Mouse (Mus musculus) hindbrain, embryonic 12.5 days (tissue): Measurements from ENCODE around the gene Spata33. TPM values are rescaled to one million over a fixed set of nuclear protein-coding genes. Genes with fewer than 3 reads are reported as not detected.

ENCODE experiments used
- ATAC-seq: fragments of 200-750 bp; cut with Nextera tagmentation; 2 replicates; pipeline ENCODE4 v1.8.0; 2017; ENCODE audit warnings: moderate TSS enrichment; ENCODE audit not compliant: low FRiP score
- H3K27ac ChIP-seq: fragments of 300-500 bp; sonication (generic); 2 replicates; pipeline ENCODE4 v1.5.1; 2016; ENCODE audit warnings: mild to moderate bottlenecking
- H3K27me3 ChIP-seq: fragments of 300-500 bp; sonication (generic); 2 replicates; pipeline ENCODE4 v1.6.1; 2016; ENCODE audit warnings: mild to moderate bottlenecking
- H3K36me3 ChIP-seq: fragments of 300-500 bp; sonication (generic); 2 replicates; pipeline ENCODE4 v1.6.1; 2016; ENCODE audit warnings: mild to moderate bottlenecking
- H3K4me1 ChIP-seq: fragments of 300-500 bp; sonication (generic); 2 replicates; pipeline ENCODE4 v1.6.1; 2016
- H3K4me2 ChIP-seq: fragments of 300-500 bp; sonication (generic); replicated peaks from 2 replicates; pipeline ENCODE4 v1.6.1; 2016; ENCODE audit warnings: mild to moderate bottlenecking
- H3K4me3 ChIP-seq: fragments of 300-500 bp; sonication (generic); 2 replicates; pipeline ENCODE4 v1.5.1; 2016; ENCODE audit warnings: mild to moderate bottlenecking
- H3K9ac ChIP-seq: fragments of 300-500 bp; sonication (generic); 2 replicates; pipeline ENCODE4 v1.6.1; 2016; ENCODE audit warnings: mild to moderate bottlenecking, moderate library complexity
- H3K9me3 ChIP-seq: fragments of 300-500 bp; sonication (generic); replicated peaks from 2 replicates; pipeline ENCODE4 v1.6.1; 2016; ENCODE audit warnings: mild to moderate bottlenecking
- WGBS: fragments of 180-500 bp; shearing (Covaris S2); methylation state at CpG from one replicate; pipeline ENCODE4 v1.1.7; 2016; 5-methylcytosine and 5-hydroxymethylcytosine counted together
- polyA plus RNA-seq: library from polyadenylated mRNA; unstranded; fragments of >200 nt; fragmentation: Nextera tagmentation; extraction: Ambion mirVana; gene quantifications from 2 replicates; pipeline ENCODE4 v1.2.1, GENCODE M21; 2016

Spata33 gene
- polyA plus RNA-seq, 1 experiment from 2014 or later = 8.8 TPM

DNA sequence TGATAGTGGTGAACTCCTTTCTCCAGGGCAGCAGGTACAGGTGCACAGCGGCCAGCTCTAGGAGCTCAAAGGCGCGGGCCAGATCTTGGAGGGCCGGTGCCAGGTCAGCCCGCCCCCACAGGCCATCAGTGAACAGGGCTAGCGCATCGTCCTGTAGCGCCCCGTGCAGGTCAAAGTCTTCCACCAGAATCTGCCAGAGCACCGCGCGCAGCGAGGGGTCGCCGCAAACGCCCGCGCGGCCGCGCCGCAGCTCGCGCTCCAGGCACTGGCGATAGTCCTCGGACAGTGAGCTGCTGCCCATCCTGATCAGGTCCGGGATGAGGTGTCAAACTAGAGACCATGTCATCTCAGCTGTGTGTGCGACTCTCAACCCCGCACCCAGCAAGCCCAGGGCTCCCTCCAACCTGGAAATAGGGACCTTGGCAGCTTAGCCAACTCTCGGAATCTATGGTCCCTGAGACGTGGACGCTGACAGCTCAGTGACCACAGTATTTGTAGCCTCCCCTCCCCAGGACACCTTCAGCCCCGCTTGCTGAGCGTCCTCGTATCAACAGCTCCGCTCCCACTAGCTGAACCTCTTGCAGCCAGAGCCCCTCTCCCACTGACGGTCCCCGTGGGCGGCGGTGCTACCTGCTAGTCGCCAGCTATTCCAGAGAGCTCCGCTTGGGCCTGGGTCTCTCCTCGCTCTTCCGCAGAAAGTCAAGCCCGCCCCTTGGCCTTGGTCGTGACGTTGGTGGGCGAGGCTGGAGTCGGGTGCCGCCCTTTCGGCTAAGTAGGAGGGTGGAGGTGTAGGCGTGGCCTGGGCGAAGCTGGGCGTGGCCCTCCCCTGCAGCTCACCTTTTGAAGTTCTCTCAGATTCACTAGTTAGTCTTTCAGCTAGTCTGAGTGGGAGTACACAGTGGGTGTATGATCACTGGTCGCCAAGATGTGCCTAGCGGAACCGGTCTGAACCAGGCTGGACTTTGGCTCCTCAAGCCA, 23.2 kb downstream of the Spata33 start, which contains the start of gene Spata2l:
Gene Spata2l (minus strand): TSS at position 714 of the 978 bp plus-strand sequence.
- 2% methylated on average over 56 of the region's 57 CpGs for WGBS
- ATAC-seq = peak; percentile 74
- H3K4me3 ChIP-seq = peak within 1 kb of the TSS; percentile 41

DNA sequence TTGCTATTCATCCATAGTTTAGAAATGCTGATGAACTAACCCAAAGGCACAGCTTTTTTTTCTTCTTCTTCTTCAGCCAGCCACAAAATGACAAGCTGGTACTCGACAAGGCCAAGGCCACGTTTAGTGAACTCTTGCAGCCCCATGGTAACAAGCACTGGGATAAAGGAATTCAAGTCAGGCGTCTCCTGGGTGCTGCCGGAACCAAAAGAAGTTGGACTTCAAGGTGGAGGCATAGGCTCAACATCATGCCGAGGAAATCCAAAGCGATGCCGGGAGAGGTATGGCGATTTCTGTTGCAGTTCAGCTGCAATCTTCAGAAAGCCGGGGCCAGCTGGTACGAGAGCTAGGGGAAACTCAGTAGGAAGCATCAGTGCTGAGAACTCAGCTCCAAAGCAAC, 26.8 kb downstream of the Spata33 start:
- ATAC-seq = no peak
- H3K36me3 ChIP-seq = peaks cover 33% of the 10 kb centered on the region

More for the DNA sequence above, 23.2 kb downstream of the Spata33 start, which contains the start of gene Spata2l:
- Histone ChIP-seq H3K36me3 (0 out of 2 replicates have a peak, but pooled peaks cover 3% of the 10 kb centered on the region), H3K9me3 (no peaks in the 10 kb centered on the region), H3K27me3 (peaks cover 44% of the 10 kb centered on the region), H3K4me1 (peaks cover 23% of the 10 kb centered on the region), H3K9ac (peak within 1 kb of the TSS; percentile 52), H3K4me2 (peak within 1 kb of the TSS; percentile 75), H3K27ac (no peak within 1 kb of the TSS)

DNA sequence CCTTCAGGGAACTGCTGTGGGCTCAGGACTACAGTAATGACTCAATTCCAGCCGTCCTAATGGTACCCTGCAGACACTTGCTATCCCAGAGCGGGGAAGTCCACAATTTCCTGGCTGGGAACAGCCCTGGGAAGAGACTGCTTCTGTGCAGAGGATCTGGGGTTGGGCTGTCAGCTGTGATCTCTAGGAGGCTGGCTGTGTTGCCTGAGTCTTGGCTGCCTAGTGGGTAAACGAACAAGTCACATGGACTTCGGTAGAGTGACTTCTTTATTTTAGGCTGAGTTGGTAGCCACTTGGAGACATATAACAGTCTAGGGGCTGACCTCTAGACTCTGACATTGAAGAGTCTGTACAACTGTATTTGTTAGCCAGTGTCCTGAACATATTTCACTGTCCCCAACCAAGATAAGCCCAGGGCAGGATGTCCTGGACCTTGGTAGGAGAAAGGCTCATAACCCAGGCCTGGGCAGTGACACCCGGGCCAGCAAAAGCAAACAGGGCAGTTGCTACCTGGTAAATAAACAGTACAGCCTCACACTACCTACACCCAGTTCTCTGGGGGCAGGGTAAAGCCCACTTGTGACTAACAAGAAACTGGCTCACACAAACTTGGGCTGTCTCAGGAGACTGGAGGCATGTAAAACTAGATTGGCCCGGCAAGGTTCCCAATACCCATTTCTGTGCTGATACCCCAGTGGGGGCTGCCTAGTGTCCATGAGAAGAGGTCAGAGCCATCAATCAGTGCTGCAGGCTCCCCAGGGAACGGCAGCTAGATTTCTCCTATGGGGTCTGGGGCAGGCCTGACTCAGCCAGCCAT, 29.7 kb downstream of the Spata33 start:
- no peak overlapping the region for H3K27ac ChIP-seq
- H3K36me3 ChIP-seq = peaks cover 62% of the 10 kb centered on the region
- peaks cover 3% of the 10 kb centered on the region for H3K27me3 ChIP-seq
- H3K4me2 ChIP-seq = no peak overlapping the region
- no peaks in the 10 kb centered on the region for H3K4me1 ChIP-seq
- ATAC-seq = no peak
- no peak overlapping the region for H3K4me3 ChIP-seq
- no peaks in the 10 kb centered on the region for H3K9me3 ChIP-seq
- WGBS = 85% methylated on average over 7 of the region's 7 CpGs
- no peak overlapping the region for H3K9ac ChIP-seq

More for the DNA sequence above, 26.8 kb downstream of the Spata33 start:
- H3K4me3 ChIP-seq = no peak overlapping the region
- H3K9ac ChIP-seq = no peak overlapping the region
- H3K27me3 ChIP-seq = peaks cover 31% of the 10 kb centered on the region
- WGBS = 81% methylated on average over 10 of the region's 10 CpGs
- H3K27ac ChIP-seq = no peak overlapping the region
- H3K4me1 ChIP-seq = peaks cover 16% of the 10 kb centered on the region
- H3K4me2 ChIP-seq = no peak overlapping the region
- H3K9me3 ChIP-seq = no peaks in the 10 kb centered on the region

DNA sequence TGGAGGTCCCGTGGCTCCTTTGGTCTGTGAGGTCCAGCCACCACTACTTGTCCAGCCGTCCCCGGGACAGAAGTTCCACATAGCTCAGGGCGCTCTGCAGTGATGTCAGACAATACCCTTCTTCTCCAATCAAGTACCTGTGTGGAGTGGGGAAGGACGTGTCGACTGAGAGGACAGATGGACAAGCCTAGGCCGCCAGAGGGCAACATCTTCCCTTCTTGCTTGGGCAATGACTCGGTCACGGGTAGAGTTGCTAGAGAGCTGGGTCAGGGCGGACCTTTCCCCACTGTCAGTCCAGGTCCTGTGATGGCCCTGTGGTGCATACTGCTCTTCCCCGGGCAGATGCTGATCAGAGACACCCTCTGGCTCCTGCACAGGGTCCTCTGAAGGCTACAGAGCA, 30.4 kb downstream of the Spata33 start:
- H3K4me3 ChIP-seq = no peak overlapping the region
- no peak overlapping the region for H3K4me2 ChIP-seq
- H3K36me3 ChIP-seq = peaks cover 70% of the 10 kb centered on the region
- H3K27ac ChIP-seq = no peak overlapping the region
- no peaks in the 10 kb centered on the region for H3K9me3 ChIP-seq
- 71% methylated on average over 11 of the region's 11 CpGs for WGBS
- no peaks in the 10 kb centered on the region for H3K27me3 ChIP-seq
- H3K4me1 ChIP-seq = no peaks in the 10 kb centered on the region
- no peak overlapping the region for H3K9ac ChIP-seq
- no peak for ATAC-seq

DNA sequence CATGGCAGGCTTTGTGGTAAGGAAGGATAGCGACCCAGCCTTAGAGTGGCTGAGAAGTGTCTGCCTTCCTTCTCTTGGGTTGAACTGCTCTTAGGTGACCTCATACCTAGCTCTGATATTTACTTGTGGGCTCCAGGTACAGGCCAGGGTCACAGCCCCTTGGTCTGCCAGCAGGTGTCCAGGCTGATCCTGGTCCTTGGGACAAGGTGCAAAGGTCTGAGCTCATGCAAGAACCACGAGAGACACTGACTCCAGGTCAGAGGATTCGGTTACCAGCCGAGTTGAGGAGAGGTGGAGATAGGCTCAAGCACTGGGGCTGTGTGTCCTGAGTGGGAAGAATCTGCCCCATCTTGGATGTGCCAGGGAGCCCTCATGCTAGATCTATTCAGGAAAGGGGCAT, 31.8 kb downstream of the Spata33 start:
- no peaks in the 10 kb centered on the region for H3K27me3 ChIP-seq
- H3K27ac ChIP-seq = no peak overlapping the region
- H3K9me3 ChIP-seq = no peaks in the 10 kb centered on the region
- WGBS = 91% methylated on average over 4 of the region's 4 CpGs
- H3K36me3 ChIP-seq = peaks cover 83% of the 10 kb centered on the region
- no peaks in the 10 kb centered on the region for H3K4me1 ChIP-seq
- H3K9ac ChIP-seq = no peak overlapping the region
- no peak for ATAC-seq
- no peak overlapping the region for H3K4me2 ChIP-seq
- H3K4me3 ChIP-seq = no peak overlapping the region

DNA sequence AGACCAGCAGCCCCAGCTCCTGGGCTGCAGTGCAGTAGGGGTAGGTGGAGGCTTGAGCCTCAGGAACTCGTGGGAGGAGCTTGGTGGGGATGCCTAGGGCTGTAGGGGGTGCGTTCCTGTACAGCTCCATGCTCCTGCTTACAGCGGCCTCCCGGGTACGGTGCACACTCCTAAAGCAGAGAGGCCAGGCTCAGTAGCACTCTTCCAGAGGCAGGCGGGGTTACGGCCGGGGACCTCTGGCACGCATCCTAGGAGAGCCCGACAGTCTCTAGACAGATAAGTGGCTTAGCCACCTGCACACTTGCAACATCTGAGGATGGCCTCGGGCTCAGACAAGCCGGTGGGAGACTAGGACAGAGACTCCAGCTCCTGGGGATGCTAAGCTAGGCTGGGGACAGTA, 32.9 kb downstream of the Spata33 start:
- no peak for ATAC-seq
- H3K27ac ChIP-seq = no peak overlapping the region
- no peaks in the 10 kb centered on the region for H3K9me3 ChIP-seq
- no peak overlapping the region for H3K4me3 ChIP-seq
- no peaks in the 10 kb centered on the region for H3K27me3 ChIP-seq
- peaks cover 94% of the 10 kb centered on the region for H3K36me3 ChIP-seq
- no peaks in the 10 kb centered on the region for H3K4me1 ChIP-seq
- H3K9ac ChIP-seq = no peak overlapping the region
- 92% methylated on average over 12 of the region's 12 CpGs for WGBS
- no peak overlapping the region for H3K4me2 ChIP-seq

DNA sequence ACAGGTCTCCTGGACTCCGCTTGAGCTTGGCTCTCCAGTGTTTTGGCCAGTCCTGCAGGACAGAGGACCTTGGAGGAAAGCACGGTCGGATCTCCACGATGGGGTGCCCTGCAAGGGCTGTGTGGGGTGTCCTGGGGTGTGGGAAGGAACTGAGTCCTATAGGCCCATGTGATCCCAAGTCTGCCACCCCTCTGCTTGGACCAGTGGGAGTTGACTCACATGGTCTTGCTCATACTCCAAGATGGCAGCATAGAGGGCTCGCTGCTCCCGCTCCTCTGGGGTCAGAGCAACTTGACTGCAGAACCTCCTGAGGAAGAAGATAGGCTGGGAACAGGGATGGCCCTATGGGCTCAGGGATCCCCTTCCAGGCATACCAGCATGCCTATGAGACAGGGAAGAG, 35.1 kb downstream of the Spata33 start:
- Histone ChIP-seq H3K4me3 (no peak overlapping the region), H3K4me1 (peaks cover 5% of the 10 kb centered on the region), H3K36me3 (peaks cover 93% of the 10 kb centered on the region), H3K4me2 (no peak overlapping the region), H3K9ac (no peak overlapping the region), H3K9me3 (no peaks in the 10 kb centered on the region), H3K27me3 (no peaks in the 10 kb centered on the region), H3K27ac (no peak overlapping the region)
- WGBS = 95% methylated on average over 6 of the region's 6 CpGs
- no peak for ATAC-seq

DNA sequence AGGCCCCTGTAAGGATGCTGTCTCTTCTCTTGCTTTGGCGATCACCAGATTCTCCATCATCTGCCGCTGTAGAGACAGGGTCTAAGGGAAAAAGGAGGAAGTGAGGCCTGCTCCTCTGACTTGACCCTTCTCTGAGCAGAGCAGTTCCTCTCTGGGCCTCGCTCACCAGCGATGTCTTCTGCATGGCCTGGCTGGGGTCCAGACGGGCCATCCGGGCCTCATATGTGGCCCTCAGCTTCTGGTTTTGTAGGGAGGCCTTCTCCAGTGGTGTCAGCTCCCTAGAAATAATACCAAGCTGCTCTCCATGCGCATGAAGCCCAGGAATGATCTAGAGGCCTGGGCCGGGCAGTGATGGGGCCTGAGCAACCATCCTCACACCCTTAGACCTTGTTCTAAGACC, 36.0 kb downstream of the Spata33 start:
- H3K27me3 ChIP-seq = no peaks in the 10 kb centered on the region
- peaks cover 85% of the 10 kb centered on the region for H3K36me3 ChIP-seq
- WGBS = 93% methylated on average over 8 of the region's 8 CpGs
- H3K4me3 ChIP-seq = no peak overlapping the region
- ATAC-seq = no peak
- H3K9ac ChIP-seq = no peak overlapping the region
- no peak overlapping the region for H3K27ac ChIP-seq
- H3K9me3 ChIP-seq = no peaks in the 10 kb centered on the region
- H3K4me1 ChIP-seq = peaks cover 13% of the 10 kb centered on the region
- H3K4me2 ChIP-seq = no peak overlapping the region

DNA sequence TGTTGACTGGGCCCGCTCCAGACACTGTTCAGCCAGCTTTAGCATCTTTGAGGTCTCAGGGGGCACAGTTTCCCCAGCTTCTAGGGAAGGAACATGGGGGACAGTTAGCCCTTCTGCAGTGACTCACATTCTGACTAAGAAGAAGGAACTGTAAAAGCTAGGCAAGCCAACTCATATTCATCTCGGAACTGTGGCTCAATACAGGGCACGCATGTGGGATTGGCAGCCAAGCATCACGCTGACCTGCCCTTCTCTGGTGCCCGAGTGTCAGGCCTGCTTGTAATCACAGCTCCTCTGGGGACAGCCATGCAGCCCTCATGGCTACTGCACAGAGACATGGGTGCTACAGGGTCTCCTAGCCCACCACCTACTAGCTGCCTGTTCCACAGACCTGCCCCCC, 38.3 kb downstream of the Spata33 start:
- Histone ChIP-seq H3K4me3 (no peak overlapping the region), H3K9ac (no peak overlapping the region), H3K4me2 (no peak overlapping the region), H3K36me3 (peaks cover 62% of the 10 kb centered on the region), H3K27ac (no peak overlapping the region), H3K9me3 (no peaks in the 10 kb centered on the region), H3K27me3 (no peaks in the 10 kb centered on the region), H3K4me1 (peaks cover 26% of the 10 kb centered on the region)
- 91% methylated on average over 5 of the region's 5 CpGs for WGBS
- ATAC-seq = no peak

DNA sequence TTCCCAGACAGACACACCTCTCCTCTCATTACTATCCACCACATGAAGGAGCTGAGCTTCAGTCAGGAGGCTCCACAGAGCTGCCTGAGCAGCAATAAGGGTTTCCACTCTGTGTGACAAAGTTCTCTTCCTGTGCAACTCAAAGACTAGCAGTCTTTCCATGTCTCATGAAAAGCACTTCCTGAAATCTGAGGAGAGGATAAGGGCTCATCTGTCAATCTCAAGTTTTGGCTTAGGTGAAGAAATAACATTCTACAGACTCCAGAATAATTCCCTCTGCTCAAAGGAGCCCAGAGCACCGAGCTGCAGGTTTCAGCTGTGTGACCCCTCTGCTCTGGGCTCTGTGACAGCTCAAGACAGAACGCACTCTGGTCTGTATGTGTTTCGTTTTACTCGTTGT, 40.3 kb downstream of the Spata33 start:
- Histone ChIP-seq H3K27ac (peak overlapping the region; percentile 82; the same call in 1 of the 2 replicates), H3K4me3 (peak overlapping the region; percentile 75), H3K9me3 (no peaks in the 10 kb centered on the region), H3K27me3 (no peaks in the 10 kb centered on the region), H3K4me1 (peaks cover 36% of the 10 kb centered on the region), H3K36me3 (peaks cover 58% of the 10 kb centered on the region), H3K9ac (peak overlapping the region; percentile 92), H3K4me2 (peak overlapping the region; percentile 98)
- ATAC-seq = no peak
- WGBS = 64% methylated on average over 4 of the region's 4 CpGs

DNA sequence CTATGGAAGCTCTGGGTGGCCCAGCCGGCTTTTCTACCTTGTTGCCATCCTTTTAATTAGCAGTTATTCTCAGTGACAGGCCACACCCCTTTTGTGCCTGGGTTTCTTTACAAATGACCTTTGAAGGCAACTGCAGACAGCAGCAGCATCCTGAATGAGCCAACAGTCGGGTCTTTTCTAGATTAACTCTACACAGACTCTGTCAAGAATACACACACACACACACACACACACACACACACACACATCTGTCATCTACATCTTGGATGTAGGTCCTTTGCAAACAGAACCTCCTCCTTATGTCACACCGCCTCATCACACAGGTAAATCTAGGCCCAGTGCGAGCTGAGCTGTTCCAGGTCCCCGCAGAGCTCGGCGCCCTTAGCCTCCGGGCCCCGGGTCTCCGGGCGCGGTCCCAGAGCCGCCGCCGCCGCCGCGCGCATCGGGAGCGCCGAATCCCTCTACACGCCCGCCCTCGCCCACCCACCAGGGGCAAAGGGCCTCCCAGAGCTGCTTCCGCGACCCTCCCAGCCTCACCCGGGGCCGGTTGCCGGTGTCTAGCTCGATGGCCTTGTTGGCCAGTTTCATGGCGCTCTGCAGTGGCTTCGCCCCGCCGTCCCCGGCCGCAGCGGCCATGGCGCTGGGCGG, 40.9 kb downstream of the Spata33 start:
- H3K4me3 ChIP-seq = peak overlapping the region; percentile 75
- peak overlapping the region; percentile 82 for H3K27ac ChIP-seq
- H3K4me2 ChIP-seq = peak overlapping the region; percentile 98
- peaks cover 36% of the 10 kb centered on the region for H3K4me1 ChIP-seq
- ATAC-seq = peak; percentile 70
- H3K9me3 ChIP-seq = no peaks in the 10 kb centered on the region
- no peaks in the 10 kb centered on the region for H3K27me3 ChIP-seq
- peaks cover 58% of the 10 kb centered on the region for H3K36me3 ChIP-seq
- WGBS = 2% methylated on average over 33 of the region's 40 CpGs
- H3K9ac ChIP-seq = peak overlapping the region; percentile 92
